Mouse (Mus musculus): ENCODE measurements around the gene Igfbp5.

Igfbp5 gene

DNA sequence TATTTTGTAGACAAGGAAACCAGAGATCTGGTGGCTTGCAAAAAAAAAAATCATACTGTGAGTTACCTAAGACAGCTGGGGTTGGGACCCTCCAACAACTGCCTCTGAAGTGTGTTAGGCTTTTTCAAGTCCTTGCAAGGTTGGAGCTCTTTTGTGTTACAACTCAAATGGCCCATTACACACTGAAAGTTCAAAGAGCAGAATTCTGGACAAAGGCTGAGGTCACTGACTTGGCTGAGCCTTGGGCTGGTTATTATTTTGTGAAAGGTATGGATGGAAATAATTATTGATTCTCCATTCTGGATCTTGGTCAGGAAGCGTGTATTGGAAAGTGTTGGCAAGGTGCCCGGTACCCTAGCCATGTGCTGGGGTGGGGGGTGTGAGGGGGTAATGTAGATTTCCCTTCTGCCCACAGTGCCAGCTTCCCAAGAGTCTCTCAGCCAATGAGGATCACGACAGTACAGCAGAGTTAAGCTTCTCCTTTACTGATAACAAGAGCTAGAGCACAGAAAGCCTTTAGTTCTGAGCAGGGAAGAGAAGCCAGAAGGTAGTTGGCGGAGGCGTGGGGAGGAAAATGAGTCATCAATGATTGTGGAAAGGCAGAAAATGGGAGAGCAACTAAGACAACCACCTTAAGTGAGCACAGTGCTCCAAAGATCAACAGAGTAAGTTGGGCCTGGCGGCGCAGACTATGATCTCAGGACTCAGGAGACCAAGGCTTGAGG, 64.6 kb downstream of the Igfbp5 start:
- DNase-seq (ENCODE audit: low read depth, low spot score), result no peak

DNA sequence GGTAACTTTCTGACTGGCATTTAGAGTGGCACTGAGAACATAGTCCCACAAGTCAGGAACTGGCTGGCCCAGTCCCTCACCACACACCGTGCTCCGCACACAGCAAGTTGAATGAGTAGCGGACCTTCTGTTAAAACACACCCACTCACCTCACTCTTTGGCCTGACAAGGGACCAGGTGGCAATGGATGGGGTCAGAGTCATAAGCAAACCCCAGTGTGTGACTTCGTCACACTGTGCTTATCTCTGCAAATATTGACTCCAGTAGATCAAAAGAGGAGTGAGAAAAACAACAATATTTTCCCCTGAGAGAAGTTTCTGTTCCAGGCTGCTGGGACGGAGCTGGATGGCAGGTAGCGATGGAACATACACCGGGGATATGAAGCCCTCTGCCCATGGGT, 65.4 kb downstream of the Igfbp5 start:
- no peak for DNase-seq (ENCODE audit: low read depth, low spot score)
